Mouse (Mus musculus): ENCODE data around the gene Slc25a14. TPM values are rescaled to one million over a fixed set of nuclear protein-coding genes. Genes with fewer than 3 reads are reported as not detected.

The Slc25a14 gene
- total RNA-seq (2015) = 6.0 and 7.0 TPM in 2 replicates
- 5.0 and 16.1 TPM in 2 replicates for total RNA-seq (2017)

DNA sequence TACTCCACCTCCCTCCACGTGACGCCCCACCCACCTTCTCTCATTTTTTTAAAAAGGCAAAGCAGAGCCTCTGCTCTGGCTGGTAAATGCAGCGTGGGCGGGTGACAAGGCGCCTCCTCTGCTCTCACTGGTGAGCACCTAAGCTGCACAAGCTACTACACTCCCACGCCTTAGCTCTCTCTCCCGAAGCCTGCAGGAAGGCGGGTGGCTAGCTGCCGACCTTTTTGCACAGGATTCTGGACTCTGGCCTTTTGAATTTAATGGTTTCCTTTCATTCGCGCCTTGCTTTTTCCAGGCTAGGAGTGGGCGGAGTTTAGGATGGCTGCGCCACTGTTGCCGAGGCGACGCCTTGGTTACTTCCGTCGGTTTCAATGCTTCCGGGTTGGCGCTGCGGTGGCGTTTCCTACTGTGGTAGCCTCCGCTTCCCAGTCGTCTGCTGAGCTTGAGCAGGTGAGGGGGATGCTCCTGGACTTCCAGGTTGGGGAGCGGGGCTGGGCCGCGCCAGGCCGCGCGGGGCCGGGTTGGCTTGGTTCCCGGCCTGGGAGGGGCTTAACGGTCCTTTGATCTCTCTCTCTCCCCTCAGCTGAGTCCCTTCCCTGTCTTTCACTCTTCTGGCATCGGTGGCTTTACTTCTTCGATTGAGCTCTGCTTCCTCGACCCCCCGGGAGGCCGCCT is at the start of gene Slc25a14:
Gene Slc25a14 (plus strand): TSS at position 35 of the 675 bp plus-strand sequence.
- ATAC-seq (ENCODE audit: poor library complexity, severe bottlenecking) = peak; percentile 99

DNA sequence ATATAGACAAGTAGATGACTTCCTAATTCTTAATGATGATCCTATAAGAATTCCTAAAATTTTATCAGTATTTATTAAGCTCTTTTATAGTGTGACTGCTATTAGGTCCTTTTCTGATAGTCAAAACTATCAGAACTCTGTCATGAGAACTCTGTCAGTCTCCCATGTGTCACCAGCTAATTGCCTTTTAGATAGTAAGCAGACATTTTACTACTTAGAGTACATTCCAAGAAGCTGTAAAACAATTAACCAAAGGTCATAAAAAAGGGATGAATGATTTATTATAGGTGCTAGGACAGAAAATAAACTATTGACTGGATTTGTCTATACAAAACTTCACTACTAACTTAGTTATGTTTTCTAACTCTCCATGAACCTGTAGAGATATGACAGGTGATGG is 39.9 kb upstream of the Slc25a14 start:
- ATAC-seq (ENCODE audit: poor library complexity, severe bottlenecking) = no peak

DNA sequence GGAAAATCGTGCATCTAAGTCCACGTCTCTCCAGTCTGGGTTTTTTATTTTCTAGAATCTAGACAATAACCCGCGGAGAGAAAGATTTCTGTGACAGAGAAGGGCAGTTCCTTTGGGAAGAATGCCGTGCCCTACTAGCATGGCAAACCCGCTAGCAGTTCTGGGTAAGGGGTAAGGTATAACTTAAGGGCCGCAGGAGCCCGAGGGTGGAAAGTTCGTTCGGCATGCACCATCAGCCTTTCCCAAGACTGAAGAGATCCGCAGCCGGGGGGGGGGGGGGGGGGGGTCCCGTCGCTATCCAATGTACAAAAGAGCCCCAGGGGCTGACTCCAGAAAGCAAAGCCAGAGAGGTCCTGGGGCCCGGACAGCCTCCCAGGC is 29.5 kb upstream of the Slc25a14 start:
- no peak for ATAC-seq (ENCODE audit: poor library complexity, severe bottlenecking)

DNA sequence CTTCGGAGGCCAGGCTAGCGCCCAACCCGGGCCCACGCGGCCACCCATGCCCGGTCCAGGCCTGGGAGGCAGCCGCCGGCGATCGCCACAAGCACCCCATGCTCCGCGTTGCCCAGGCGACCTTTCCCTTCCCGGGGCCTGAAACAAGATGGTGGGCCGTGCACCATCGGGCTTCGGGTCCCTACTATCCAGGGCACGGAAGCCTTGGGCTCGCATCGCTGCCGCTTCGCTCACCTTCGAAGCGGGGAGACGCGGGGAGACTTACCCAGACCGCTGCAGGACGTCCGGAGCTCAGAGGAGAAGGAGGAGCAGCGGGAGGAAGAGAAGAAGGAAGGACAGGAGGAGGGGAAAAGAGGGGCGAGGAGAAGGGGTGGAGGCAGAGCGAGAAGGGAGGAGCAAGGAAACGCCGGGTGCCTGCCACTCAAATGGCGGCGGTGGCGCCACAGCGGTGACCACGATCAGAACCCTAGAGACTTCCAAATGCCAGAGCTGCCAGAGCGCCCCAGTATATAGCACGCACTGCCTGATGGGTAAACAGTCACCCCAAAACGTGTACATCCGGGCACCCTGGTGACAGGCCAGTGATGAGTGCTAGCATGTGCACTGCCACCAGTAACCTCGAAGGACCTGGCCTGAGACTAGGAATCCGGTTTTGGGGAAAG is 29.0 kb upstream of the Slc25a14 start, which contains the start of gene Zfp280c:
Gene Zfp280c (minus strand): TSS at position 406 of the 662 bp plus-strand sequence.
- ATAC-seq (ENCODE audit: poor library complexity, severe bottlenecking) = peak; percentile 98

DNA sequence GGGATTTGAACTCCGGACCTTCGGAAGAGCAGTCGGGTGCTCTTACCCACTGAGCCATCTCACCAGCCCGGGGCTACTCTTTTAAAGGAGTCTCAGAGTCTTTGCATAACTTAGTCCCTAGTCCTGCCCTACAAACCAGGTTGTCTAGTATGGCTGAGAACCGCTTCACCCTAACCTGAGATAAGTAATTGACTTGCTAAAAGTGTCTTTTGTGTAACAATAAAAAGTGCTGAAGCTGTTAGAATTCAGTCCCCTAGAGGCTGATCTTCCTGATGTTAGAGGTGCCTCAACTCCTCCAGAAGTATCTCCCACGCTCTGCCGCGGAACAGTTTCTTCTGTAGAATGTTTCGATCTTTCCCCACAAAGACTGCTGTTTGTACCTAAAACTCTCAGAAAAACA is 27.2 kb upstream of the Slc25a14 start:
- ATAC-seq (ENCODE audit: poor library complexity, severe bottlenecking) = no peak

DNA sequence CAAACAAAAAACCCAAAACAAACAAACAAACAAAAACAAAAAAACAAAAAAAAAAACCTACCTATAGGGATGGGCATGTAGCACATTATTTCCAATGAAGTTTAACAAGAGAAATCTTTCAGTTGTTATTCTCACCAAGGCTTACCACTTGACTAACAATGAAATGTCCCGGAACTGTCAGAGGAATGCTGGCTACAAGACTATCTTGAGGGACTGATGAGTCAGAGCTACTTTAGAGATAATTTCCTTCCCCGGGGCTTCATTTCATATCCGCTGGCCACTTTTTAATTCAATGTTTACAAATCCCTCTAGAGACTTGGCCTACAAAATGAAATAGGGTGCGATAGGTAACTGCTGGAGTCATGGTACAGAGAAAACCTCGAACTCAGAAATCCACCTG is 26.3 kb upstream of the Slc25a14 start:
- no peak for ATAC-seq (ENCODE audit: poor library complexity, severe bottlenecking)

DNA sequence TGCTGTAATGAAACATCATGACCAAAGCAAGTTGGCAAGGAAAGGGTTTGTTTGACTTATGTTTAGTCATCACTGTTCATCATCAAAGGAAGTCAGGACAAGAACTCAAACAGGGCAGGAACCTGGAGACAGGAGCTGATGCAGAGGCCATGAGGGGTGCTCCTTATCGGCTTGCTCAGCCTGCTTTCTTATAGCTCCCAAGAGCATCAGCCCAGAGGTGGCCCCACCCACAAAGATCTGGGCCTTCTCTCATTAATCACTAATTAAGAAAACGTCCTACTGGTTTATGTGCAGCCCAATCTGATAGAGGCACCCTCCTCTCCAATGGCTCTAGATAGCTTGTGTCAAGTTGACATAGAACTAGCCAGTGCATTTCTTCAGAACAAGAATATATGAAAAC is 18.3 kb upstream of the Slc25a14 start:
- no peak for ATAC-seq (ENCODE audit: poor library complexity, severe bottlenecking)

DNA sequence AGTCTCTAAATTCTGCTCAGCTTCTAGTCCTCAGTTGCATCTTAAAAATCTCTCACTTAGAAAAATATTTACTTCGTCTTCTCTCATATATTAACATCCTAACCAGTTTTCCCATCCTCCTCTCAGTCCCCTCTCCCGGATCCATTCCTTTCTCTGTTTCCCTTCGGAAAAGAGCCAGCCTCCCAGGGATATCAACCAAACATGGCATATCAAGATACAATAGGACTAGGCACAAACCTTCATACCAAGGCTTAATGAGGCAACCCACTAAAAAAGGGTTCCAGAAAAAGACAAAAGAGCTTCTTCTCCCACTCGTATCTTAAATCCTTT is 199 bp upstream of the Slc25a14 start:
- no peak for ATAC-seq (ENCODE audit: poor library complexity, severe bottlenecking)

DNA sequence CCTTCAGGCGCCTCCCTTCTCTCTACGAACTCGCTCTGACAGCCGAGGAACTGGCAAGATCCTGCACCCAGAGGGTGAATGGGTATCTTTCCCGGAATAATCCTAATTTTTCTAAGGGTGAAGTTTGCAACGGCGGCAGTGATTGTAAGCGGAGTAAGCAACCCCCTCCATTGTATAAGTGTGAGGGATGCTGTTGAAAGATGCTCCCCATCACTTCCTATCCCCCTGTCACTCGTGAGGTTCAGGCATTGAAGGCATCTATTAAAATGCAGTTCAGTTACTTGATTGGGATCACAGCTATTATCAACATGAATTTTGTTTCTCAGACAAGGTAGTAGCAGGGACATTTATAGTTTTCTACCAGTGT is 824 bp downstream of the Slc25a14 start:
- no peak for ATAC-seq (ENCODE audit: poor library complexity, severe bottlenecking)

DNA sequence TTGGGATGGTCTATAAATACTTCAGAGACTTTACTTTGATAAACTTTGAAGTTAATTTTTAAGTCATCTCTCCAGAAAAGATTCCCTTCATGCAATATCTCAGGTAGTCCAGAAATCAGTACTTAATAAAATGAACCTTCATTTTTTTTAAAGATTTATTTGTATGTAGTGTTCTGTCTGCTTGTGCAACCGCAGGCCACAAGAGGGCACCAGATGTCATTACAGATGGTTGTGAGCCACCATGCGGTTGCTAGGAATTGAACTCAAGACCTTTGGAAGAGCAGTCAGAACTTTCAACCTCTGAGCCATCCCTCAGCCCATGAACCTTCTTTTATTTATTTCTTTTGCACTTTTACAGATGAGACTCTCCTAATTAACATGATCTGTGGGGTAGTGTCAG is 13.8 kb downstream of the Slc25a14 start:
- ATAC-seq (ENCODE audit: poor library complexity, severe bottlenecking) = no peak

DNA sequence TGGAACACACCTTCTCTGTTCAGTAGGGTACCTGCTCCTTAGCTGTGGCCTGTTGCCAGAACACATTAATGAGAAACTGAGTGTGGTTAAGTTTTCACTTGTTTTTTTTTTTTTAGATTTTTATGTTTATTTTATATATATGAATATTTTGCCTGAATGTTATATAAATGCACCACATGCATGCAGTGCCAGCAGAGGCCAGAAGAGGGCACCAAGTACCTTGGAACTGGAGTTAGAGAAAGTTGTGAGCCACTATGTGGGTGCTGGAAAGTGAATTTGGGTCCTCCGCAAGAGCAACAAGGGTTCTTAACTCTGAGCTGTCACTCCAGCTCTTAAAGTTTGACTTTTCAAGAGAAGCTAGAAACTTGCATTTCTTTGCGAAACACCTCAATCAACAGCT is 20.9 kb downstream of the Slc25a14 start:
- no peak for ATAC-seq (ENCODE audit: poor library complexity, severe bottlenecking)

DNA sequence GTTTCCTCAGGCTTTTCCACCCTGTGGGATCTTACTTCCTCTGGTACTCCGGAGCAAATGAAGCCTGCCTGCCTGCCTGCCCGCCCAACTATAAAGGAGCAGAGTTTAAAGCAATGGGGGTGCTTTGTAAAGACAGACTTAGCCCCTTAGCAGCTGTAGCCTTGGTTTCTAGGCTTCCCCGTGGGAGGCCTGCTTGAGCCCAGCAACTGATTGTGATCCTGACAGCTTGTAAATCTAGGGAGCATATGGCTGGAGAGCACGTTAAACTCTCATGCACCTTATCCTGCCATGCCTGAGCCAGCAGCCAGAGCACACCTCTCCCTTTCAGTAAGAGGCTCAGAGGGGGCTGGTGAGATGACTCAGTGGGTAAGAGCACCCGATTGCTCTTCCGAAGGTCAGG is 43.6 kb downstream of the Slc25a14 start:
- ATAC-seq (ENCODE audit: poor library complexity, severe bottlenecking) = no peak

DNA sequence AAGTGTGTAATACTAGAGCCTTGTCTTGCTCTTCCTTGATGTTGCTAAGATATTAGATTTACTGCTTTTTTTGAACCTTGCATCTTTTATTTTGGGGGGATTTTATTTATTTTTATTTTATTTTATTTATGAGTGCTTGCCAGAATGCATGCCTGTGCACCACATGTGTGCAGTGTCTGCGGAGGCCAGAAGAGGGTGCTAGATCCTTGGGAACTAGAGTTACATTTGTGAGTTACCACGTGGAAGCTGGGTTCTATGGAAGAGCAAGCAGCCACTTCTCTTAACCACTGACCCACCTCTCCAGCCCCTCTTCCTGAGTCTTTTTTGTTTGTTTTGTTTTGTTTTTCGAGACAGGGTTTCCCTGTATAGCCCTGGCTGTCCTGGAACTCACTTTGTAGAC is 46.4 kb downstream of the Slc25a14 start:
- ATAC-seq (ENCODE audit: poor library complexity, severe bottlenecking) = no peak

DNA sequence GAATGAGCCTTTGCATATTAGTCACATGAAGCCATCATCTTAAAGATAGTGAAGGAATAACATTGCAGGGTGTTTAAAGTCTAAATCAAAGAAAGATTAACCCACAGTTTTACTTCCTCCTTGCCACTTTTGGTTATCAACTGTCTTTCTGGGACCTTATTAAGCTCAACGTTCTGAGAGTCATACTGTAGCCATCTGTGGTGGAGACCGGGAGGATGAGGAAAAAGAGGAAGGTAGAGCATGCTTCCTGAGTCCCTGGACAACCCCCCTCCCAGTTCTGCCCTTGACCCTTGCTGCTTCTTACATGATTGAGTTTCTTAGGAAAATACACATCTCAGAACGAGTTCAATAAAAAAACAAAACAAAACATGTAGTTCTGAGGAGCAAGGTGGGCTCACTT is 48.5 kb downstream of the Slc25a14 start:
- no peak for ATAC-seq (ENCODE audit: poor library complexity, severe bottlenecking)

DNA sequence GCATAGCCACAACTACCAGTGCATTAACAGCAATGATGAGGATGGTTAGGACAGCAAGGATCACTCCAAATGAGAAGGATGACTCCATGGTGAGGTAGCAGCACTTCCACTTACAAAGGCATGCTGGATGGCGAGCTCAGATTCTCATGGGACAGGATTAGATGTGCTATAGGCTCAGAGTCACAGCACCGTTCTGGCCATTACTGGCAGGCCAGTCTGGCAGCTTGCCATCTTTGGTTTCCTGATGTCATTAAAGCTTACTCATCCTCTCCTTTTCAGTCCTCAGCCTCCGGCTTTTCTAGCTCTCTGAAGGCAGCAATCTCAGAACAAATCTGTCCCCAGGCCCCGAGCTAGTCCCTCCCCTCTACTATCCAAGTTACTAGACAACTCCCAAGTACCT is 51.0 kb downstream of the Slc25a14 start, which contains the start of gene Gpr119:
Gene Gpr119 (minus strand): TSS at position 308 of the 400 bp plus-strand sequence.
- ATAC-seq (ENCODE audit: poor library complexity, severe bottlenecking) = no peak

DNA sequence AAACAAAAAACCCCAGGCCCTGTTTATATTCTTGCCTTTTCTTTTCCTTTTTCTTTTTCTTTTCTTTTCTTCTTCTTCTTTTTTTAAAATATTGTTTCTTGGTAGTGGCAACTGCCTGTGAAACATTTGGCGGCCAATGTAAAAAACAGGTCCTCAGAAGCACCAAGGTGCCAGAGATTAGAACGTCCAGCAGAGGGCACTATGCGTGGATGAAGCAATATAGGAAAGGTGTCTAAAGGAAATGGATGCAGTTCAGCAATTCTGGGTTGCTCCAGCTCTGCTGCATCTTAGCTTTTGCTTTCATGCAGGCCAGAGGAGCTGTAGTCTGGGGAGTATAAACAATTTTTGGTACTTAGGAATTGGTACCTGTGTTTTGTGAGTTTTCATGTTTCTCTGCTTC is 60.2 kb downstream of the Slc25a14 start:
- peak; percentile 60 for ATAC-seq (ENCODE audit: poor library complexity, severe bottlenecking)

DNA sequence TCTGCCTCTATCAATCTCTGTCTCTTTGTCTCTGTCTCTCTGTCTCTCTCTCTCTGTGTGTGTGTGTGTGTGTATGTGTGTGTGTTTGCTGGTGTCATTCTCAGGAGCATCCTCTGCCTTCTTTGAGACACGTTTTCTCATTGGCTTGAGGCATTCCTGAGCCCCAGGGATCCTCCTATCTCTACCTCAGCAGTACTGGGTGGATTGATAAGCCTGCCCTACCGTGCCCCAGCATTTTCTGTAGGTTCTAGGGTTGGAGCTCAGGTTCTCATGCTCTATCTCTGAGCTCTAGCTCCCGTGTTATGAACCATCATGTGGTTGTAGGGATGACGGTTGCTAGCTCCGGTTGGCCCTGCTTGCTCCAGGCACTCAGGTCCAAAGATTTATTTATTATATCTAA is 60.6 kb downstream of the Slc25a14 start:
- no peak for ATAC-seq (ENCODE audit: poor library complexity, severe bottlenecking)

DNA sequence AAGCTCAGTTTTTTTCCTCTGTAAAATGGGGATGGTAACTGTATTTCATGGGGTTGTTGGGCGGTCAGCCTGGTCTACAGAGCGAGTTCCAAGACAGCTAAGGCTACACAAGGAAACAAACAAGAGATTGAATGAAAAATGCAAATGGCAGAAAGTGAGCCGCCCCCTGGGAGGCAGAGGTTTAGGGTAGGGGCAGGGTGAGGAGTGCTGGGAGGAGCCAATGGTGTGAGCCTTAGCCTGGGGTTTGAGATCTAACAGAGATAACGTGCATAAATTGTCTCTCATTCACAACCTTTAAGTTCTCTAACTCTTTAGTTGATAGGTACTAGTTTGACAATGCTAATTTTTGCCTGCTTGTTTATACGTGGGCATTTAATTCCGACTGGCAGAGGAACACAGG is 71.2 kb downstream of the Slc25a14 start:
- peak; percentile 8; the same call in 1 of the 2 replicates for ATAC-seq (ENCODE audit: poor library complexity, severe bottlenecking)

DNA sequence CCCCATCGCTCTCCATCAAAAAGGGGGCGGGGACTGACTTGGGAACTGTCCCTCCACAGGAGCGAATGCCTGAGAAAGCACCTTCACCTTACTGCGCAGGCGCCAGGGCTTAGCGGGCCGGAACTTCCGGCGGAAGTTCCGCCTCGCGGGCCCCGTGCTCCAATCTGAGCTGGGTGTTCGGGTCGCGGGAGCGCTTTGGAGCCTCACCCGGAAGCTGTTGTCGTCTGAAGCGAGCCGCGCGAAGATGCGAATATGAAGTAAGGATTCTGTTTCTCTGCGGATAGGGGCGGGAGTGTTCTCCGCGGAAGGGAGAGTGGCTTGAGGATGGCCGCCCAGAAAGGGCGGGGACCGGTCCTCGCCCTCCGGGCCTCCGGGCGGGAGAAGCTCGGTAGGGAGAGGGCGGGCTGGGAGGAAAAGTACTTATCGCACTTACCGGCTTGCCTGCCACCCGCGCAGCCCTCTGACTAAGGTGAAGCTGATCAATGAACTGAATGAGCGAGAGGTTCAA is 71.7 kb downstream of the Slc25a14 start, which contains the start of gene Rbmx2:
Gene Rbmx2 (plus strand): TSS at position 141 of the 508 bp plus-strand sequence.
- peak; percentile 100 for ATAC-seq (ENCODE audit: poor library complexity, severe bottlenecking)

DNA sequence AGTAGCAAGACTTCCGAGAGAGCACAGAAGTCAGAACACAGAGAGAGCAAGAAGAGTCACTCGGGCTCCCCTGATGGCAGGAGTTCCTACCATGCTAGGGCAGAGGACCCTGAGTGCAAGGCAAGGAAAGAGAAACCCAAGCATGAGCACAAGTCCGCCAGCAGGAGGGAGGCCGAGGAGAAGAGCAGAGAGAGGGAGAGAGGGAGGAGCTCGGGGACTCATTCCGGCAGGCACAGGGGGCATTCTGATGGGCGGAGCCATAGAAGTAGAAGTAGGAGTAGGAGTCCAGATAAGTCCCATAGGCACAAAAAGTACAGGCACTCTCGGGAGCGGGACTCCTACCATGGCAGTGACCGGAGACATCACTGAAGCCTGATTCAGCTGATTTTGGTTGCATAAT is 86.5 kb downstream of the Slc25a14 start:
- ATAC-seq (ENCODE audit: poor library complexity, severe bottlenecking) = no peak

All from megakaryocyte, adult 5-6 weeks (primary cell).